In the genomic region with DNA sequence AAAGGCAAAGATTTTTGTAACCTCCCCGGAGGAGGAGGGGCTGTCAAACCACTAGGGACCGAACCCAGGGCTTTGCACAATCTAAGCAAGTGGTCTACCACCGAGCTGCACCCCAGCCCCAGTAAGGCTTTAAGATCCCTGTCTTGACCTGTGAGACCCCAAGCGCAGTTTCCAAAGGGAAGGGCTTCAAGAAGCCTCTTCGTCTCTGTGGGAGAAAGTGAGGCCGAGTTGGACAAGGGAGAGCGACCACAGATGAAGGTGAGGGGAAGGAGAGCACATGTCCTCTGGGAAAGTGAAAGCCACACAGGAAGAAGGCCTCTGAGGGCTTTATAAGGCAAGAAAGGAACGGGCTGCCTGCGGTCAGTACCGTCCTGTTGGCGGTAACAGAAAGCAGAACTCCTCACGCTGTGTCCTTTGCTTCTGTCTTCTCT, we compare ENCODE assay signal across 9 mouse cellular contexts. TPM values are rescaled to one million over a fixed set of nuclear protein-coding genes. Genes with fewer than 3 reads are reported as not detected.
A peak's percentile ranks its signal among the peaks of the same experiment; 100 is the strongest.
DNase-seq lines count a peak whose midpoint lies in the region; ATAC-seq and TF ChIP-seq lines count a peak whose summit lies in the region.
"Had no signal": no experiment of that assay in that cellular context is flagged by ENCODE, and none has a peak within 500 bp of the region (broad histone marks: within the 10 kb centered on the region; RNA-seq: fewer than 3 reads in every experiment).

No protein-coding gene starts in this region.

- DNase-seq in thymus, postnatal 0 days (ENCODE audit: low spot score) = peak; percentile 42
- no peak for DNase-seq in thymus, postnatal 14 days
- peak; percentile 58 to 66 for DNase-seq in lung, adult 18-20 months
- peak; percentile 36 for DNase-seq in telencephalon, adult 2 months (ENCODE audit: low read depth, low spot score)
- DNase-seq in frontal cortex, postnatal 25 days (ENCODE audit: low spot score in 2 of 2) = no peak
- DNase-seq in hindbrain, embryonic 14.5 days (ENCODE audit: low spot score) = no peak

- no peaks in the 10 kb centered on the region for H3K36me3 ChIP-seq in heart, embryonic 12.5 days
- H3K36me3 ChIP-seq in intestine, postnatal 0 days (ENCODE audit: control insufficient read depth, insufficient read depth) = no peaks in the 10 kb centered on the region
- H3K36me3 ChIP-seq in hindbrain, embryonic 14.5 days (replicated peaks; ENCODE audit: control insufficient read depth, insufficient read depth) = no peaks in the 10 kb centered on the region

- H3K4me1 ChIP-seq in heart, embryonic 12.5 days (replicated peaks) = 0 out of 2 replicates have a peak, but pooled peaks cover 2% of the 10 kb centered on the region
- no peaks in the 10 kb centered on the region for H3K4me1 ChIP-seq in intestine, postnatal 0 days (replicated peaks; ENCODE audit: control insufficient read depth, insufficient read depth, low read length)
- no peaks in the 10 kb centered on the region for H3K4me1 ChIP-seq in hindbrain, embryonic 14.5 days (replicated peaks; ENCODE audit: control insufficient read depth, insufficient read depth, low read length)

- H3K4me2 ChIP-seq in heart, embryonic 12.5 days = peak overlapping the region; percentile 49
- no peak overlapping the region for H3K4me2 ChIP-seq in intestine, postnatal 0 days (replicated peaks; ENCODE audit: low read depth)
- H3K4me2 ChIP-seq in hindbrain, embryonic 14.5 days (replicated peaks) = no peak overlapping the region

- 40% methylated on average over 12 of the region's 12 CpGs for WGBS in heart, embryonic 12.5 days
- 61% methylated on average over 12 of the region's 12 CpGs for WGBS in intestine, postnatal 0 days
- WGBS in hindbrain, embryonic 14.5 days = 71% methylated on average over 12 of the region's 12 CpGs

- no peak for ATAC-seq in heart, embryonic 12.5 days (ENCODE audit: insufficient number of reproducible peaks, low FRiP score)
- no peak for ATAC-seq in intestine, postnatal 0 days
- ATAC-seq in hindbrain, embryonic 14.5 days (ENCODE audit: low FRiP score) = no peak

- no peak overlapping the region for H3K27ac ChIP-seq in heart, embryonic 12.5 days (ENCODE audit: poor library complexity, severe bottlenecking)
- no peak overlapping the region for H3K27ac ChIP-seq in intestine, postnatal 0 days (ENCODE audit: low read depth, low read length)
- no peak overlapping the region for H3K27ac ChIP-seq in hindbrain, embryonic 14.5 days

- no peaks in the 10 kb centered on the region for H3K27me3 ChIP-seq in heart, embryonic 12.5 days (replicated peaks)
- no peaks in the 10 kb centered on the region for H3K27me3 ChIP-seq in intestine, postnatal 0 days (replicated peaks; ENCODE audit: control insufficient read depth, insufficient read depth, low read length)
- no peaks in the 10 kb centered on the region for H3K27me3 ChIP-seq in hindbrain, embryonic 14.5 days (ENCODE audit: control insufficient read depth, insufficient read depth, low read length)

- H3K9ac ChIP-seq in heart, embryonic 12.5 days = no peak overlapping the region
- H3K9ac ChIP-seq in intestine, postnatal 0 days (ENCODE audit: low read depth, low read length) = no peak overlapping the region
- H3K9ac ChIP-seq in hindbrain, embryonic 14.5 days = no peak overlapping the region

- no peak for TF ChIP-seq CTCF in intestine, postnatal 0 days (IDR thresholded peaks at IDR 0.05; ENCODE audit: low read depth)

- peaks cover 5% of the 10 kb centered on the region; the same call in 1 of the 2 replicates for H3K9me3 ChIP-seq in heart, embryonic 12.5 days (replicated peaks)
- H3K9me3 ChIP-seq in intestine, postnatal 0 days (ENCODE audit: control insufficient read depth) = no peaks in the 10 kb centered on the region
- no peaks in the 10 kb centered on the region for H3K9me3 ChIP-seq in hindbrain, embryonic 14.5 days (ENCODE audit: control insufficient read depth, low read length)

- no peak overlapping the region for H3K4me3 ChIP-seq in heart, embryonic 12.5 days
- no peak overlapping the region for H3K4me3 ChIP-seq in intestine, postnatal 0 days (ENCODE audit: low read depth, low read length)
- H3K4me3 ChIP-seq in hindbrain, embryonic 14.5 days (replicated peaks; ENCODE audit: low read length) = no peak overlapping the region

RNA-seq across cellular contexts. Expression of a gene that starts 10.4 kb away (rescaled TPM):
- polyA plus RNA-seq in thymus, postnatal 0 days (2015; fragmentation: Nextera tagmentation; extraction: Ambion mirVana) = 4.1 and 6.6 TPM in 2 replicates
- not detected in 2 replicates for polyA plus RNA-seq in heart, embryonic 12.5 days (2016; fragmentation: Nextera tagmentation; extraction: Ambion mirVana)
- 0.13 TPM in 1 of 2 replicates, not detected in the other for polyA plus RNA-seq in intestine, postnatal 0 days (2015; fragmentation: Nextera tagmentation; extraction: Ambion mirVana)
- not detected in 2 replicates for polyA plus RNA-seq in hindbrain, embryonic 14.5 days (2014; fragmentation: Nextera tagmentation; extraction: Ambion mirVana)
- polyA plus RNA-seq: neural tube, embryonic 14.5 days had no signal

RNA-seq across cellular contexts. Expression of a gene that starts 24.6 kb away (rescaled TPM):
- 94.5 and 99.5 TPM in 2 replicates for polyA plus RNA-seq in thymus, postnatal 0 days (2015; fragmentation: Nextera tagmentation; extraction: Ambion mirVana)
- polyA plus RNA-seq in heart, embryonic 12.5 days (2016; fragmentation: Nextera tagmentation; extraction: Ambion mirVana) = 5.2 and 6.1 TPM in 2 replicates
- 4.7 and 4.8 TPM in 2 replicates for polyA plus RNA-seq in intestine, postnatal 0 days (2015; fragmentation: Nextera tagmentation; extraction: Ambion mirVana)
- polyA plus RNA-seq in hindbrain, embryonic 14.5 days (2014; fragmentation: Nextera tagmentation; extraction: Ambion mirVana) = 6.9 and 7.9 TPM in 2 replicates

RNA-seq across cellular contexts. Expression of a gene that starts 56.9 kb away (rescaled TPM):
- 8.8 and 11.9 TPM in 2 replicates for polyA plus RNA-seq in thymus, postnatal 0 days (2015; fragmentation: Nextera tagmentation; extraction: Ambion mirVana)
- polyA plus RNA-seq in heart, embryonic 12.5 days (2016; fragmentation: Nextera tagmentation; extraction: Ambion mirVana) = 14.9 and 16.2 TPM in 2 replicates
- polyA plus RNA-seq in intestine, postnatal 0 days (2015; fragmentation: Nextera tagmentation; extraction: Ambion mirVana) = 4.9 and 5.1 TPM in 2 replicates
- polyA plus RNA-seq in hindbrain, embryonic 14.5 days (2014; fragmentation: Nextera tagmentation; extraction: Ambion mirVana) = 19.0 and 20.3 TPM in 2 replicates

RNA-seq across cellular contexts. Expression of a gene that starts 57.0 kb away (rescaled TPM):
- 23.9 and 26.8 TPM in 2 replicates for polyA plus RNA-seq in thymus, postnatal 0 days (2015; fragmentation: Nextera tagmentation; extraction: Ambion mirVana)
- 11.9 and 12.5 TPM in 2 replicates for polyA plus RNA-seq in heart, embryonic 12.5 days (2016; fragmentation: Nextera tagmentation; extraction: Ambion mirVana)
- 10.7 and 11.8 TPM in 2 replicates for polyA plus RNA-seq in intestine, postnatal 0 days (2015; fragmentation: Nextera tagmentation; extraction: Ambion mirVana)
- 11.0 and 15.6 TPM in 2 replicates for polyA plus RNA-seq in hindbrain, embryonic 14.5 days (2014; fragmentation: Nextera tagmentation; extraction: Ambion mirVana)

Comparison
In these comparisons a context has a peak if more than half of its experiments do, and no peak if none do; other contexts are left out.
1. DNase-seq: peak in thymus, postnatal 0 days (single experiment), lung, adult 18-20 months (2 of 2) and telencephalon, adult 2 months (single experiment); none in thymus, postnatal 14 days (single experiment), frontal cortex, postnatal 25 days (0 of 2) and hindbrain, embryonic 14.5 days (single experiment).
2. RNA of a gene that starts 24.6 kb away (polyA plus RNA-seq): 94.5 to 99.5 TPM in thymus, postnatal 0 days; 6.9 to 7.9 TPM in hindbrain, embryonic 14.5 days, 5.2 to 6.1 TPM in heart, embryonic 12.5 days and 4.7 to 4.8 TPM in intestine, postnatal 0 days; every median in the first group is over 10 times any median in the second.